Mouse (Mus musculus): ENCODE measurements at regions not wholly inside any gene's neighbourhood (a gene's known extent, or its start where the extent isn't known, plus 50 kb on each side); places are given as distances from the start of the nearest gene placed in this dataset.

DNA sequence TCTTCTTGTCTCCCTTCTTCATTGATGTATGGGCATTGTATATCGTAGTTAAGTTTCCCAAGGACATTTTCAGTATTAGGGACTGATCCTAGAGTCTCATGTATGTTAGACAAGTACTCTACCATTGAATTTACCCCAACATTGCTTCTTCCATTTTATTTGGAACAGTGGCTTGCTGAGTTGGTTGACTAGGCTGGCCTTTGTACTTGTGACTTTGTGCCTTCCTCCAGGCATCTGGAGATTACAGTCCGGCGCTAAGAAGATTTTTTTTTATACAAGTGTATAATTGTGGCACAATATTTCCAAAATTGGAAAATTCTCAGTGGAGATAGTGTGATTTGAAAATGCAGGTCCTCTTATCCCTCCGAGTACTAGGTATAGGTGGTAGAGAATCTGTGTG, 1165.5 kb upstream of the A1bg start:
- TF ChIP-seq SMC3 (IDR thresholded peaks at IDR 0.05; ENCODE audit: low read depth, low read length) (no peak), ZKSCAN1 (IDR thresholded peaks at IDR 0.05; ENCODE audit: low read depth, low read length) (no peak), UBTF (IDR thresholded peaks at IDR 0.05; ENCODE audit: borderline replicate concordance, insufficient read depth, low read depth, low read length) (no peak), POLR2AphosphoS2 (IDR thresholded peaks at IDR 0.05; ENCODE audit: low read length) (no peak), CTCF (IDR thresholded peaks at IDR 0.05 in 2 of 3, conservative IDR thresholded peaks at IDR 0.05 in 1 of 3; ENCODE audit: control insufficient read depth in 1 of 3, insufficient read depth in 1 of 3, low read depth in 2 of 3, low read length in 3 of 3, poor library complexity in 1 of 3, severe bottlenecking in 1 of 3) (no peak), TCF12 (IDR thresholded peaks at IDR 0.05; ENCODE audit: low read depth, low read length) (no peak), POLR2A (IDR thresholded peaks at IDR 0.05; ENCODE audit: control insufficient read depth in 1 of 2, insufficient read depth in 1 of 2, low read depth in 1 of 2, low read length in 2 of 2, poor library complexity in 1 of 2) (no peak), MXI1 (IDR thresholded peaks at IDR 0.05; ENCODE audit: low read depth, low read length) (no peak), E2F4 (IDR thresholded peaks at IDR 0.05; ENCODE audit: borderline replicate concordance, low read depth, low read length) (no peak), MAZ (IDR thresholded peaks at IDR 0.05; ENCODE audit: low read depth, low read length) (no peak), USF2 (IDR thresholded peaks at IDR 0.05; ENCODE audit: borderline replicate concordance in 1 of 2, insufficient read depth in 1 of 2, low read depth in 1 of 2, low read length in 2 of 2) (no peak)
